Mouse (Mus musculus) liver, embryonic 14.5 days (tissue): ENCODE results near the gene Psmd1. TPM values are rescaled to one million over a fixed set of nuclear protein-coding genes. Genes with fewer than 3 reads are reported as not detected.

Experiments used
- ATAC-seq: fragments of 200-750 bp; cut with Nextera tagmentation; 2 replicates; pipeline ENCODE4 v1.8.0; 2017; ENCODE audit warnings: moderate number of reproducible peaks, mild to moderate bottlenecking, moderate library complexity; ENCODE audit not compliant: insufficient read depth
- DNase-seq, 3 experiments: peaks; one replicate each; pipeline ENCODE4 v3.0.0-alpha.2; 2012 to 2013; ENCODE audit warnings: low read depth in 3 of 3, low spot score in 3 of 3
- H3K27ac ChIP-seq: fragments of 300-500 bp; sonication (generic); 2 replicates; pipeline ENCODE4 v1.5.1; 2014; ENCODE audit warnings: moderate library complexity, mild to moderate bottlenecking, control low read depth, inconsistent platforms
- H3K27me3 ChIP-seq: fragments of 300-500 bp; sonication (generic); 2 replicates; pipeline ENCODE4 v1.6.1; 2014; ENCODE audit warnings: mild to moderate bottlenecking, low read length, moderate library complexity; ENCODE audit not compliant: control insufficient read depth, insufficient read depth
- H3K36me3 ChIP-seq: fragments of 300-500 bp; sonication (generic); replicated peaks from 2 replicates; pipeline ENCODE4 v1.6.1; 2014; ENCODE audit warnings: low read depth; ENCODE audit not compliant: control insufficient read depth, insufficient read depth
- H3K4me1 ChIP-seq, 2 experiments: fragments of 200-500 bp in 1 of 2; fragments of 300-500 bp in 1 of 2; sonication (generic) in 1 of 2; replicated peaks; 2 replicates each; pipeline ENCODE4 v1.6.1; 2012 to 2014; ENCODE audit warnings: antibody characterized with exemption in 1 of 2, inconsistent platforms in 1 of 2, low read length in 1 of 2; ENCODE audit not compliant: control insufficient read depth in 2 of 2, insufficient read depth in 2 of 2
- H3K4me2 ChIP-seq: fragments of 300-500 bp; sonication (generic); 2 replicates; pipeline ENCODE4 v1.6.1; 2014; ENCODE audit warnings: low read depth, mild to moderate bottlenecking, control low read depth, moderate library complexity
- H3K4me3 ChIP-seq, 2 experiments: fragments of 200-500 bp in 1 of 2; fragments of 300-500 bp in 1 of 2; sonication (generic) in 1 of 2; 2 replicates each; pipeline ENCODE4 v1.5.1; 2012 to 2014; ENCODE audit warnings: low read depth in 2 of 2, low read length in 2 of 2, mild to moderate bottlenecking in 2 of 2, control low read depth in 1 of 2, inconsistent platforms in 1 of 2, moderate library complexity in 1 of 2; ENCODE audit not compliant: insufficient read depth in 1 of 2
- H3K9ac ChIP-seq: fragments of 300-500 bp; sonication (generic); replicated peaks from 2 replicates; pipeline ENCODE4 v1.6.1; 2014; ENCODE audit warnings: mild to moderate bottlenecking, control low read depth, moderate library complexity
- H3K9me3 ChIP-seq: fragments of 300-500 bp; sonication (generic); 2 replicates; pipeline ENCODE4 v1.6.1; 2016; ENCODE audit warnings: low read length, mixed read lengths; ENCODE audit not compliant: control insufficient read depth
- CTCF ChIP-seq: IDR thresholded peaks from 2 replicates; pipeline ENCODE4 v1.5.1; 2016; ENCODE audit warnings: antibody characterized with exemption, low read depth, control low read depth
- EP300 ChIP-seq: IDR thresholded peaks from 2 replicates; pipeline ENCODE4 v1.6.1; 2016; ENCODE audit warnings: antibody characterized with exemption, low read depth
- WGBS: fragments of 180-500 bp; shearing (Covaris S2); extraction: QIAGEN DNeasy Blood & Tissue Kit; methylation state at CpG from one replicate; pipeline ENCODE4 v1.1.7; 2014; ENCODE audit not compliant: insufficient replicate concordance; 5-methylcytosine and 5-hydroxymethylcytosine counted together
- polyA plus RNA-seq, 2 experiments: library from polyadenylated mRNA; depleted of rRNA in 1 of 2; stranded (reverse) in 1 of 2; unstranded in 1 of 2; fragments of >200 nt; fragmentation: Nextera tagmentation in 1 of 2; extraction: Ambion mirVana in 1 of 2; gene quantifications; 2 replicates each; pipeline versions ENCODE4 v1.2.1 to v1.2.3; 2012 to 2014

Gene Psmd1
- polyA plus RNA-seq, 2 experiments: 53.0 to 104 TPM

GRCm38 (mm10) chr1:86144001-86144944 lies 80.1 kb downstream of the Psmd1 start:
- Histone ChIP-seq H3K4me3 (no peak overlapping the region), H3K36me3 (peaks cover 4% of the 10 kb centered on the region), H3K9ac (no peak overlapping the region), H3K27me3 (no peaks in the 10 kb centered on the region), H3K4me1 (no peaks in the 10 kb centered on the region; a peak in 1 of 4 replicates), H3K9me3 (no peaks in the 10 kb centered on the region), H3K4me2 (no peak overlapping the region), H3K27ac (no peak overlapping the region)
- 69% methylated on average over 21 of the region's 21 CpGs for WGBS
- no peak for ATAC-seq
- DNase-seq: no peak
- TF ChIP-seq EP300: no peak
- TF ChIP-seq CTCF: no peak; the same call in 1 of the 2 replicates

GRCm38 (mm10) chr1:86146293-86146692 lies 82.1 kb downstream of the Psmd1 start:
- 66% methylated on average over 5 of the region's 5 CpGs for WGBS
- H3K4me3 ChIP-seq: no peak overlapping the region
- TF ChIP-seq EP300: no peak
- no peak for TF ChIP-seq CTCF

GRCm38 (mm10) chr1:86147557-86147956 lies 83.4 kb downstream of the Psmd1 start:
- Histone ChIP-seq H3K4me1 (no peaks in the 10 kb centered on the region; a peak in 1 of 4 replicates), H3K27ac (no peak overlapping the region), H3K9me3 (no peaks in the 10 kb centered on the region), H3K4me3 (no peak overlapping the region), H3K4me2 (no peak overlapping the region), H3K36me3 (no peaks in the 10 kb centered on the region), H3K9ac (no peak overlapping the region), H3K27me3 (no peaks in the 10 kb centered on the region)
- ATAC-seq (no peak), DNase-seq (no peak)
- TF ChIP-seq EP300: no peak
- no peak for TF ChIP-seq CTCF
- 28% methylated on average over 5 of the region's 5 CpGs for WGBS

More at GRCm38 (mm10) chr1:86146293-86146692, 82.1 kb downstream of the Psmd1 start:
- Histone ChIP-seq H3K4me2 (no peak overlapping the region), H3K27ac (no peak overlapping the region), H3K9ac (no peak overlapping the region), H3K27me3 (no peaks in the 10 kb centered on the region), H3K9me3 (no peaks in the 10 kb centered on the region), H3K36me3 (no peaks in the 10 kb centered on the region), H3K4me1 (no peaks in the 10 kb centered on the region; a peak in 1 of 4 replicates)
- DNase-seq (no peak), ATAC-seq (no peak)

GRCm38 (mm10) chr1:86148161-86148560 lies 84.0 kb downstream of the Psmd1 start:
- ATAC-seq (no peak), DNase-seq (no peak)
- H3K9me3 ChIP-seq: no peaks in the 10 kb centered on the region
- no peaks in the 10 kb centered on the region for H3K36me3 ChIP-seq
- 72% methylated on average over 9 of the region's 9 CpGs for WGBS
- H3K4me2 ChIP-seq: no peak overlapping the region
- H3K9ac ChIP-seq: no peak overlapping the region
- H3K4me3 ChIP-seq: no peak overlapping the region
- H3K4me1 ChIP-seq: no peaks in the 10 kb centered on the region; a peak in 1 of 4 replicates
- no peaks in the 10 kb centered on the region for H3K27me3 ChIP-seq
- no peak for TF ChIP-seq EP300
- TF ChIP-seq CTCF: no peak
- no peak overlapping the region for H3K27ac ChIP-seq

GRCm38 (mm10) chr1:86150929-86151328 lies 86.7 kb downstream of the Psmd1 start:
- TF ChIP-seq CTCF (no peak), EP300 (no peak)
- WGBS: 57% methylated on average over 6 of the region's 6 CpGs
- no peak overlapping the region for H3K27ac ChIP-seq
- no peaks in the 10 kb centered on the region for H3K36me3 ChIP-seq
- DNase-seq: no peak
- H3K9me3 ChIP-seq: no peaks in the 10 kb centered on the region
- H3K4me2 ChIP-seq: no peak overlapping the region
- no peak overlapping the region for H3K4me3 ChIP-seq
- peaks cover 11 to 16% of the 10 kb centered on the region in 2 experiments for H3K4me1 ChIP-seq
- H3K27me3 ChIP-seq: no peaks in the 10 kb centered on the region
- H3K9ac ChIP-seq: no peak overlapping the region
- ATAC-seq: no peak
